Mouse (Mus musculus) kidney, embryonic 16.5 days (tissue): ENCODE data around the gene Txndc11. TPM values are rescaled to one million over a fixed set of nuclear protein-coding genes. Genes with fewer than 3 reads are reported as not detected.

Experiments
- ATAC-seq: fragments of 200-750 bp; cut with Nextera tagmentation; 2 replicates; pipeline ENCODE4 v1.8.0; 2017; ENCODE audit warnings: moderate TSS enrichment; ENCODE audit not compliant: low FRiP score, low TSS enrichment
- H3K27ac ChIP-seq: fragments of 300-500 bp; sonication (generic); 2 replicates; pipeline ENCODE4 v1.5.1; 2014; ENCODE audit warnings: low read length
- H3K27me3 ChIP-seq: fragments of 300-500 bp; sonication (generic); 2 replicates; pipeline ENCODE4 v1.6.1; 2014; ENCODE audit warnings: low read length, control low read depth, mixed read lengths; ENCODE audit not compliant: insufficient read depth
- H3K36me3 ChIP-seq: fragments of 300-500 bp; sonication (generic); 2 replicates; pipeline ENCODE4 v1.6.1; 2014; ENCODE audit warnings: low read length, control low read depth, mixed read lengths; ENCODE audit not compliant: insufficient read depth
- H3K4me1 ChIP-seq: fragments of 300-500 bp; sonication (generic); 2 replicates; pipeline ENCODE4 v1.6.1; 2014; ENCODE audit warnings: low read length, control low read depth, mixed read lengths; ENCODE audit not compliant: insufficient read depth
- H3K4me2 ChIP-seq: fragments of 300-500 bp; sonication (generic); replicated peaks from 2 replicates; pipeline ENCODE4 v1.6.1; 2014; ENCODE audit warnings: low read depth, low read length
- H3K4me3 ChIP-seq: fragments of 300-500 bp; sonication (generic); 2 replicates; pipeline ENCODE4 v1.5.1; 2014; ENCODE audit warnings: mild to moderate bottlenecking, low read length
- H3K9ac ChIP-seq: fragments of 300-500 bp; sonication (generic); replicated peaks from 2 replicates; pipeline ENCODE4 v1.6.1; 2014; ENCODE audit warnings: low read length
- H3K9me3 ChIP-seq: fragments of 300-500 bp; sonication (generic); 2 replicates; pipeline ENCODE4 v1.6.1; 2016; ENCODE audit warnings: low read length, control low read depth
- WGBS: fragments of 180-500 bp; shearing (Covaris S2); extraction: QIAGEN DNeasy Blood & Tissue Kit; methylation state at CpG from one replicate; pipeline ENCODE4 v1.1.7; 2014; 5-methylcytosine and 5-hydroxymethylcytosine counted together
- polyA plus RNA-seq: library from polyadenylated mRNA; unstranded; fragments of >200 nt; fragmentation: Nextera tagmentation; extraction: Ambion mirVana; gene quantifications from 2 replicates; pipeline ENCODE4 v1.2.1, GENCODE M21; 2015

The Txndc11 gene
- polyA plus RNA-seq, 1 experiment from 2014 or later = 34.8 TPM

DNA sequence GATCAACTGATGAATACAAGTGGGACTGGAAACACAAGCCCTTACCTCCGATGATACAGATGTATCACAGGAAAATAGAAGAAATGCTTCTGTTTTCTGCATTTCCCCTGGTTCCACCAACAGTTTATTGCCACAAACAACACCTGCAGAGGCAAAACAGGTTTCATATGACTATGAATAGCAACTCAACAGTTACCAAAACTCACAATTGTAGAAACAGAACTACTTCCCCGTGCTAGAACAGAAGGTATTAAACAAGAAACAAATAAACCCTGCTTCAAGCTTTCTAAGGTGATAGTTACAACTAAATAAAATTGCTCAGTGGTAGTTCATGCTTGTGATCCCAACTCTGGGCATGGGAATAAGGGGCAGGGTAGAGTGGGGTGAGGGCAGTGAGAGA lies 11.8 kb downstream of the Txndc11 start:
- Histone ChIP-seq H3K9me3 (no peaks in the 10 kb centered on the region), H3K4me2 (no peak overlapping the region), H3K9ac (no peak overlapping the region), H3K4me1 (no peaks in the 10 kb centered on the region), H3K27ac (no peak overlapping the region), H3K4me3 (no peak overlapping the region), H3K27me3 (no peaks in the 10 kb centered on the region), H3K36me3 (peaks cover 20% of the 10 kb centered on the region)
- WGBS = 91% methylated on average over 2 of the region's 2 CpGs
- no peak for ATAC-seq

DNA sequence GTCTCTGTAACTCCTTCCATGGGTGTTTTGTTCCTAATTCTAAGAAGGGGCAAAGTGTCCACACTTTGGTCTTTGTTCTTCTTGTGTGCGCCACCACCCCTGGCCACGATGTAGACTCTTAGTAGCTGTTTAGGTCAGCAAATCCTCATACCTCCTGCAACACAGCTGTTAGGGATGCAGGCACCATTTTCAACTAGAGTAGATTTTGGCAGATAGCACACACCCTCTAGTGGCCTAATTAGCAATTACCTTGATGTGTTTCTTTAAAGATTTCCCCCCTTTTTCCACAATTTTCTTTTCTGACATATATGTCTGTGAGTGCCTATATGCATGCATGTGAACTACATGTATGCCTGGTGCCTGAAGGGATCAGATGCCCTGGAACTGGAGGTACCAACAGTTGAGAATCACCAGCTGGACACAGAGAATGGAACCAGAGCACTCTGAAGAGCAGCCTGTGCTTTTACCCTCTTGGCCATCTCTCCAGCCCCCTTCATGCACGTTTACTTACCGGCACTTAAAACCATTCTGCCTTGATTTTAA lies 25.2 kb downstream of the Txndc11 start:
- Histone ChIP-seq H3K27me3 (no peaks in the 10 kb centered on the region), H3K4me1 (no peaks in the 10 kb centered on the region), H3K9me3 (no peaks in the 10 kb centered on the region), H3K27ac (no peak overlapping the region), H3K4me2 (no peak overlapping the region), H3K4me3 (no peak overlapping the region), H3K36me3 (peaks cover 15% of the 10 kb centered on the region), H3K9ac (no peak overlapping the region)
- 67% methylated on average over 4 of the region's 4 CpGs for WGBS
- no peak for ATAC-seq

DNA sequence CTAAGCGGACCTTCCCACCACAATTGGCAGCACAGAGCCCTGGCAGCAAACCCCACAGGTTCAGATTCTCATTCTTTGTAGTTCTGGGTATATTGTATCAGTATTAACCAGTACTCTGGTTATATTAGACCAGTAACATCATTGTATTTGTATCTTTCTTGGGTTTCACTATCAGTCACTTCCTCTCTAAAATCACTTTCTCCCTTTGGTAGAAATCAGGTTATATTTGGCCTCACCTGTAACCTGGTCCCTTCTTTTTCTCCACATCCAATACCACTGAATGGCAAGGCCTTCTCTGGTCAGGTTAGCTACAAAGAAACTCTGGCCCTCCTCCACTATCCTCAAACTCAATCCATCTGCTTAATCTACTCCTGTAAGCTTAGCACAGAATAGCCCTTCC lies 29.5 kb downstream of the Txndc11 start:
- H3K4me2 ChIP-seq = no peak overlapping the region
- 87% methylated on average over 1 of the region's 1 CpGs for WGBS

DNA sequence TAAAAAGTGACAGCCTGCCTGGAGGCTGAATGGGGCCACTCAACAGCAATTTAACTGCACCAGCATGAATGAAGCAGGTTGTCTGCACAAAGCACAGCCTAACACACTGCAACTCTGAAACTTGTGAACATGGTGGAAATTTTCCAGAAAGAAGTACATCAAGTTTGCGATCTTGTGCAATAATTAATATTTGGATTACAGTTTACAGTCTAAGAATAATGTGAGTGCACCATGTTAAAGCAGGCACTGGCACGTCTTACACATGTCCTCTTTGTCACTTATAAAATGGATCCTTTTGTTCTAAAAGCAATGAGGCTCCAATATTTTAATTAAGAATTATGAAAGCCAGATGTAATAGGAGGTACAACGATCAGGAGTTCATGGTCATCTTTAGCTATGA lies 37.1 kb downstream of the Txndc11 start:
- H3K4me3 ChIP-seq = no peak overlapping the region
- 91% methylated on average over 3 of the region's 3 CpGs for WGBS
- no peak overlapping the region for H3K9ac ChIP-seq
- no peak overlapping the region for H3K27ac ChIP-seq
- no peaks in the 10 kb centered on the region for H3K9me3 ChIP-seq
- no peak for ATAC-seq
- no peak overlapping the region for H3K4me2 ChIP-seq
- H3K27me3 ChIP-seq = no peaks in the 10 kb centered on the region
- no peaks in the 10 kb centered on the region for H3K4me1 ChIP-seq
- H3K36me3 ChIP-seq = 0 out of 2 replicates have a peak, but pooled peaks cover 11% of the 10 kb centered on the region

More for the DNA sequence above, 29.5 kb downstream of the Txndc11 start:
- no peak overlapping the region for H3K27ac ChIP-seq
- no peaks in the 10 kb centered on the region for H3K9me3 ChIP-seq
- H3K4me3 ChIP-seq = no peak overlapping the region
- no peak overlapping the region for H3K9ac ChIP-seq
- no peaks in the 10 kb centered on the region for H3K4me1 ChIP-seq
- no peaks in the 10 kb centered on the region for H3K27me3 ChIP-seq
- H3K36me3 ChIP-seq = peaks cover 22% of the 10 kb centered on the region
- no peak for ATAC-seq

DNA sequence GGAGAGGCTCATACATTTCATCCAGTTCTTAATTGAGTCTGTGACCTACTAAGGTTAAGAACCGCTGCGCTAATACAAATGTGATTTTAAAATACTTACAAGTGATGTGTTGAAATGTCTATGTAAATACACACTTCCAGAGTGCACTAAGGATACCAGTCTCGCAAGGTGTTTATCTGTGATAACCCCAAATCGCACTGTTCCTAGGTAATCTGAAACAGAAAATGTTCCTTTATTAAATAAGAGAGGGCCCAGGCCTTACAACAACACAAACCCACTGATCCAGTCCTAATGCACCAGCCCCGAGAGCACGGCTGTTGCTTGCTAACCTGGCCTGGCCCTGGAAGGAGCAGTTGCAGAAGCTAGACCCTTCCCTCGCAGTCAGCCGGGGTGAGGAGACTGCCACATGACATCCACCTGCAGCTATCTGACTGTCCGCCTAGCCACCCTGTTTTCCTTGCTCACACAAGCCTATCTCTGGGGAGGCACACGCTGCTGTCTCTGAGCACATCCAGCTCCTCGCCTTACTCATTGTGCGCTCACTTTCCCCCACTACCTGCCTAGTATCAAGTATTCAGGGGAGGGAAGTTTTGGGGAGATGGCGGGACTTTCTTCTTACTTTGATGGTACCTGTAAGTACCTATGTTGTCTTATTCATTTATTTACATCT lies 40.6 kb downstream of the Txndc11 start:
- Histone ChIP-seq H3K27me3 (no peaks in the 10 kb centered on the region), H3K4me2 (no peak overlapping the region), H3K36me3 (peaks cover 27% of the 10 kb centered on the region), H3K9me3 (no peaks in the 10 kb centered on the region), H3K27ac (no peak overlapping the region), H3K4me1 (0 out of 2 replicates have a peak, but pooled peaks cover 2% of the 10 kb centered on the region), H3K9ac (no peak overlapping the region), H3K4me3 (no peak overlapping the region)
- ATAC-seq = no peak
- WGBS = 89% methylated on average over 13 of the region's 13 CpGs

DNA sequence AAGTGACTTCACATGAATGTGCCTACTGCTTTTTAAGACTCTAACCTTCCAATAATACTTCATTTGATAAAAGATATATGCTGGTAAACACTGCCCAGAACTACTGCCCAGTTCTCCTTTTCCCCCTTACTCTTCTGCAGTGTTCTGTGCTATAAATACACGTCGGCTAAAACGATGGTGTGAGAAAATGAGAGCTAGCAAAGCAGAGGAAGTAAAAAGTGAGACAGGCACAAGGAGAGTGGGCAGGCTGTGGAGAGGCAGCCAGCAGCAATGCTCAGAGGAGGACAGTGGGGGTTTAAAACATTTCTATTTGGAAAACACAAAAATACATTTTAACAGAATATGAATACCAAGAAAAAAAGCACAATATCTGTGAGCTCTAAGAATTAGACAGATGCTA lies 41.9 kb downstream of the Txndc11 start:
- Histone ChIP-seq H3K9ac (no peak overlapping the region), H3K4me3 (no peak overlapping the region), H3K9me3 (no peaks in the 10 kb centered on the region), H3K36me3 (peaks cover 36% of the 10 kb centered on the region), H3K4me2 (no peak overlapping the region), H3K27ac (no peak overlapping the region), H3K4me1 (0 out of 2 replicates have a peak, but pooled peaks cover 2% of the 10 kb centered on the region), H3K27me3 (no peaks in the 10 kb centered on the region)
- no peak for ATAC-seq
- WGBS = 49% methylated on average over 3 of the region's 3 CpGs

DNA sequence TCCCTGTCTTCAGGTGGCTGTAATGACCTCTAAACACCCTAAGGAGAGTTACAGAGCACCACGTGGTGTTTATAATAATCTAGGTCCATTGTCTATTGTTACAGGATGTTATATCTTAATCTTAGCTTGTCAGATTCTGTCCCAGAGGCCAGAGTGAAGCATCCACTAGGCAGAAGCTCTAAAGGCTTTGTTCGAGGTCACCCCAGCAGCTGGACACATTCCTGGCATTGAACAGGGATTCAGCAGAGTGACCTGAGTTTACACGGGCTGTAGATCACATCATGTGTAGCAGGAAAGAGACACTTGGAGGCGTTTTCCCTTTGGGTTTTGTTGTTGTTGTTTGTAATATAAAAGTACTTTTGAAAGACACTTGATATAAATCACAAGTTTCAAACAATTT lies 42.4 kb downstream of the Txndc11 start:
- H3K27me3 ChIP-seq = no peaks in the 10 kb centered on the region
- no peak overlapping the region for H3K9ac ChIP-seq
- H3K4me3 ChIP-seq = no peak overlapping the region
- no peak overlapping the region for H3K27ac ChIP-seq
- H3K4me1 ChIP-seq = 0 out of 2 replicates have a peak, but pooled peaks cover 2% of the 10 kb centered on the region
- ATAC-seq = no peak
- peaks cover 38% of the 10 kb centered on the region for H3K36me3 ChIP-seq
- H3K9me3 ChIP-seq = no peaks in the 10 kb centered on the region
- no peak overlapping the region for H3K4me2 ChIP-seq
- 53% methylated on average over 4 of the region's 4 CpGs for WGBS

DNA sequence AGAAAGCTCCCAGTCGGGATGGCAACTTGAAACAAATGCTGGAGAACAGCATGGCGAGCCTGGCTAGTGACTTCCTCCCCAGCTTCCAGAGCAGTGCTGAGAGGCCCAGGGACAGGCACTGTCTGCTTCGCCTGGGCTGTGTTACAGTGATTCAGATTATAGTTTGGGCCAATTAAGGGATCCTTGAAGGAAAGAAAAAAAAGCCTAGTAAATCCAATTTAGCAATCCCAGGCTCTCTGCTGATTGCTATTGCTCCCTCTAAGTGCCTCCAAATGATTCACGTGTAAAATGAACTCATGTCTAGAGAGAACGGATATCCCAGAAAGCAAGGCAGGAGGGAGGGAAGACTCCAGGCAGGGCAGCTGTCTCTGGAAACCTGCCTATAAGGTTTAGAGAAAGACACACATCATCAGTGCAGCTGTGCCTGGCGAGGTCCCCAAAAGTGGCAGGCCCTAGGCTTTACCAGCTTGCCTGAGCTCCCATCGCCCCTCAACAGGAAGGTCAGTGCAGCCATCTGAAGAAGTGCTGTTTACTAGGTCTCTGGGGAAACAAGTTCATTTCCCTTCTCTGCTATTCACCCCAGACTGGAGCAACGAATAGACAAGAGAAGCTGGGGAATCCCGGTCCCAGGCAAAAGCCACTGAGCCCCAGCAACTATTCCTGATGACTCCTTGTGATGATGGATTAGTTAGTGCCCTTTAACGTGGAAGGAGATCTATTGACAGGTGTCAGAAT lies 43.4 kb downstream of the Txndc11 start:
- Histone ChIP-seq H3K4me1 (0 out of 2 replicates have a peak, but pooled peaks cover 2% of the 10 kb centered on the region), H3K36me3 (peaks cover 38% of the 10 kb centered on the region), H3K4me3 (no peak overlapping the region), H3K9ac (no peak overlapping the region), H3K4me2 (no peak overlapping the region), H3K9me3 (no peaks in the 10 kb centered on the region), H3K27me3 (no peaks in the 10 kb centered on the region), H3K27ac (no peak overlapping the region)
- 81% methylated on average over 10 of the region's 10 CpGs for WGBS
- ATAC-seq = no peak

DNA sequence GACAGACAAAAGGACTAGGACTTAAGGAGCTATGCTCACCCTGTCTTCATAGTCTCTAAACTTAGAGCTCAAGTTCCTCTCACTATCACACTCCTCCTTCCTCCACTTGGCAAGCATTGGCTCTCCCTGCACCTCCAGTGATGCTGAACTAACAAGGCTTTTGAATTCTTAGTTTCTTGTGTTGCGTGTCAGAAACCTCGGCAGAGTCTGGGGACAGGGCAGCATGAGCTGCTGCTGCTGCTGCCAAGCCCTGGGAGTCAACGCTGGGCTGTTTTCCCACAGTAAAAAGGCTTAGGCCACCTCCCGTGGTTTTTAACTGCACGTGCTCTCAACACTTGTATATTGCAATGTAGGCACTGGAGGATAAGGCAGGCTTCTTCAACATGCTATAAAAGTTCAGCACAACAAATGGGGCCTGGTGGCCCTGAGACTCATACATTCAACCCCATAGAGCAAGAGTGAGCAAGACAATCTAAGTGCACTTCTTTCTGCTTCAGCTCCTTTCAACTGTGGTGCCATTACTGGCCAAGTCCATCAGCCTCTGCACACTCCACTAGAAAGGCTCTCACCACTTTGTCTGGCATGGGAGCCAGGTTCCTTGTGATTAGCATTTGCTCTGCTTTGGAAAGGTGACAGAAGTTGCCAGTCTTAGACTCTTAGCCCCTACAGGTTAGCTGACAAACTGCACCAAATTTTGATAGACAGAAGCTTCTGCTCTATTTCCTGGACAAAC lies 47.4 kb downstream of the Txndc11 start:
- Histone ChIP-seq H3K27me3 (no peaks in the 10 kb centered on the region), H3K9me3 (no peaks in the 10 kb centered on the region), H3K4me1 (0 out of 2 replicates have a peak, but pooled peaks cover under 1% of the 10 kb centered on the region), H3K27ac (no peak overlapping the region), H3K36me3 (peaks cover 57% of the 10 kb centered on the region), H3K9ac (no peak overlapping the region), H3K4me2 (no peak overlapping the region), H3K4me3 (no peak overlapping the region)
- ATAC-seq = no peak
- 84% methylated on average over 5 of the region's 5 CpGs for WGBS
